Mouse (Mus musculus) MEL-GATA-1-ER (cell line): ENCODE results near the gene Itgb1bp1.

ENCODE experiments used
- DNase-seq: peaks from one replicate; pipeline ENCODE4 v3.0.0-alpha.2; 2012; ENCODE audit warnings: low read depth; ENCODE audit errors: extremely low read depth

Itgb1bp1 gene

GRCm38 (mm10) chr12:21201485-21202269 lies 84.4 kb downstream of the Itgb1bp1 start:
- DNase-seq, result no peak

GRCm38 (mm10) chr12:21200613-21201012 lies 85.5 kb downstream of the Itgb1bp1 start:
- no peak for DNase-seq

GRCm38 (mm10) chr12:21196420-21196819 lies 89.7 kb downstream of the Itgb1bp1 start:
- DNase-seq, result no peak

GRCm38 (mm10) chr12:21195497-21195896 lies 90.6 kb downstream of the Itgb1bp1 start:
- no peak for DNase-seq

GRCm38 (mm10) chr12:21191546-21191945 lies 94.5 kb downstream of the Itgb1bp1 start:
- no peak for DNase-seq
